ENCODE assay signal across 8 mouse cellular contexts in the genomic region with DNA sequence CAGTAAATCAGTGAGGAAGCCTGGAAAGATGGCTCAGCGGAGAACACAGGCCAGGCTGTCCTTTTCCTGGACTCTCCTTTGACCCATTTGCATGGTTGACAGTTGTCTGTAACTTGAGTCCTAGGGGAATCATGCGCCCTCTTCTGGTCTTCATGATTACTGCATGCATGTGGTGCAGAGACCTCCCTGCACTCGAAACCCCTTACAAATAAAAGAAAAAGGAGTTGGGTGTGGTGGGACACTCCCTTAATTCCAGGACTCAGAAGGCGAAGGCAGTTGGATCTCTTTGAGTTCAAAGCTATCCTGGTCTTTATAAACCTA. TPM values are rescaled to one million over a fixed set of nuclear protein-coding genes. Genes with fewer than 3 reads are reported as not detected.
DNase-seq lines count a peak whose midpoint lies in the region; ATAC-seq lines count a peak whose summit lies in the region.

No protein-coding gene starts in this region.

- H3K27ac ChIP-seq in intestine, embryonic 16.5 days (ENCODE audit: low read length): peak overlapping the region; percentile 61
- peak overlapping the region; percentile 94 for H3K27ac ChIP-seq in midbrain, embryonic 10.5 days (replicated peaks)

- no peaks in the 10 kb centered on the region for H3K27me3 ChIP-seq in intestine, embryonic 16.5 days (replicated peaks; ENCODE audit: control insufficient read depth, insufficient read depth, low read length)
- H3K27me3 ChIP-seq in midbrain, embryonic 10.5 days (ENCODE audit: low read depth, poor library complexity, severe bottlenecking): no peaks in the 10 kb centered on the region

- DNase-seq in urinary bladder, postnatal 25 days (ENCODE audit: low spot score): peak; percentile 74
- no peak for DNase-seq in urinary bladder, postnatal 10 days (ENCODE audit: low spot score)
- DNase-seq in embryo, embryonic 9.5 days (ENCODE audit: extremely low spot score): peak; percentile 89
- DNase-seq in gastrocnemius, postnatal 4 days (ENCODE audit: low spot score in 2 of 2): peak; percentile 46 to 80
- peak; percentile 55 to 78 for DNase-seq in left cerebral cortex, postnatal 36 days (ENCODE audit: low spot score in 2 of 2)
- DNase-seq in midbrain, embryonic 10.5 days (ENCODE audit: low spot score): peak; percentile 89
- peak; percentile 52 to 61 for DNase-seq in right cerebral cortex, postnatal 36 days (ENCODE audit: low spot score in 2 of 2)

- WGBS in intestine, embryonic 16.5 days: 2% methylated on average over 4 of the region's 4 CpGs
- 2% methylated on average over 4 of the region's 4 CpGs for WGBS in midbrain, embryonic 10.5 days

- peak overlapping the region; percentile 80 for H3K4me3 ChIP-seq in intestine, embryonic 16.5 days (ENCODE audit: low read length)
- peak overlapping the region; percentile 91 for H3K4me3 ChIP-seq in midbrain, embryonic 10.5 days

- intact Hi-C loops in left cerebral cortex, postnatal 36 days (cut with DNase I): no loop called here

- peak; percentile 47 for ATAC-seq in intestine, embryonic 16.5 days

- H3K4me1 ChIP-seq in intestine, embryonic 16.5 days (ENCODE audit: control insufficient read depth, insufficient read depth, low read length): peaks cover 14% of the 10 kb centered on the region
- H3K4me1 ChIP-seq in midbrain, embryonic 10.5 days: peaks cover 17% of the 10 kb centered on the region

- no peaks in the 10 kb centered on the region for H3K9me3 ChIP-seq in intestine, embryonic 16.5 days (ENCODE audit: control insufficient read depth, low read length)
- no peaks in the 10 kb centered on the region for H3K9me3 ChIP-seq in midbrain, embryonic 10.5 days (replicated peaks)

- peak overlapping the region; percentile 88 for H3K9ac ChIP-seq in intestine, embryonic 16.5 days (ENCODE audit: low read depth, low read length)

- peaks cover 15% of the 10 kb centered on the region for H3K36me3 ChIP-seq in intestine, embryonic 16.5 days (ENCODE audit: control insufficient read depth, insufficient read depth, low read length)
- H3K36me3 ChIP-seq in midbrain, embryonic 10.5 days: peaks cover 27% of the 10 kb centered on the region

- H3K4me2 ChIP-seq in intestine, embryonic 16.5 days (ENCODE audit: low read depth, low read length): peak overlapping the region; percentile 63

RNA-seq across cellular contexts. Expression of a gene that starts 0.7 kb away (rescaled TPM):
- total RNA-seq in gastrocnemius, postnatal 4 days (2021): 10 to 100 TPM; 47.5 to 48.0 TPM
- polyA plus RNA-seq in intestine, embryonic 16.5 days (2015; fragmentation: Nextera tagmentation; extraction: Ambion mirVana): 96.8 and 108 TPM in 2 replicates
- 10 to 100 TPM; 54.9 to 60.1 TPM for total RNA-seq in left cerebral cortex, postnatal 36 days (2021)
- polyA plus RNA-seq in midbrain, embryonic 10.5 days (2016; fragmentation: Nextera tagmentation; extraction: Ambion mirVana): 180 and 187 TPM in 2 replicates

RNA-seq across cellular contexts. Expression of a gene that starts 9.4 kb away (rescaled TPM):
- total RNA-seq in gastrocnemius, postnatal 4 days (2021): 1 to 10 TPM; 2.8 to 3.9 TPM
- 7.9 and 9.0 TPM in 2 replicates for polyA plus RNA-seq in intestine, embryonic 16.5 days (2015; fragmentation: Nextera tagmentation; extraction: Ambion mirVana)
- 1 to 10 TPM in 1 of 2 experiments, under 1 TPM in 1; 0.94 to 1.1 TPM for total RNA-seq in left cerebral cortex, postnatal 36 days (2021)
- polyA plus RNA-seq in midbrain, embryonic 10.5 days (2016; fragmentation: Nextera tagmentation; extraction: Ambion mirVana): 1.1 and 1.3 TPM in 2 replicates

RNA-seq across cellular contexts. Expression of a gene that starts 23.5 kb away (rescaled TPM):
- total RNA-seq in gastrocnemius, postnatal 4 days (2021): 10 to 100 TPM; 34.2 to 41.9 TPM
- 9.9 and 11.1 TPM in 2 replicates for polyA plus RNA-seq in intestine, embryonic 16.5 days (2015; fragmentation: Nextera tagmentation; extraction: Ambion mirVana)
- total RNA-seq in left cerebral cortex, postnatal 36 days (2021): 10 to 100 TPM; 32.9 to 54.4 TPM
- 11.9 and 13.0 TPM in 2 replicates for polyA plus RNA-seq in midbrain, embryonic 10.5 days (2016; fragmentation: Nextera tagmentation; extraction: Ambion mirVana)

RNA-seq across cellular contexts. Expression of a gene that starts 29.5 kb away (rescaled TPM):
- total RNA-seq in gastrocnemius, postnatal 4 days (2021): 10 to 100 TPM in 1 of 2 experiments, 1 to 10 TPM in 1; 9.0 to 11.8 TPM
- 6.6 and 7.6 TPM in 2 replicates for polyA plus RNA-seq in intestine, embryonic 16.5 days (2015; fragmentation: Nextera tagmentation; extraction: Ambion mirVana)
- total RNA-seq in left cerebral cortex, postnatal 36 days (2021): 1 to 10 TPM; 1.9 to 2.9 TPM
- 7.8 and 11.0 TPM in 2 replicates for polyA plus RNA-seq in midbrain, embryonic 10.5 days (2016; fragmentation: Nextera tagmentation; extraction: Ambion mirVana)

RNA-seq across cellular contexts. Expression of a gene that starts 41.9 kb away (rescaled TPM):
- total RNA-seq in gastrocnemius, postnatal 4 days (2021): under 1 TPM in 1 of 2 experiments, not detected in 1; 0.08 TPM
- polyA plus RNA-seq in intestine, embryonic 16.5 days (2015; fragmentation: Nextera tagmentation; extraction: Ambion mirVana): not detected in 2 replicates
- under 1 TPM; 0.15 to 0.20 TPM for total RNA-seq in left cerebral cortex, postnatal 36 days (2021)
- 0.02 TPM in 1 of 2 replicates, not detected in the other for polyA plus RNA-seq in midbrain, embryonic 10.5 days (2016; fragmentation: Nextera tagmentation; extraction: Ambion mirVana)
